Mouse (Mus musculus) gastrocnemius, postnatal 4 days (tissue): ENCODE measurements around the gene Tmcc3. TPM values are rescaled to one million over a fixed set of nuclear protein-coding genes. Genes with fewer than 3 reads are reported as not detected.

ENCODE experiments used
- DNase-seq, 2 experiments: peaks; one replicate each; pipeline ENCODE4 v3.0.0; 2021 to 2022; ENCODE audit warnings: low spot score in 2 of 2, mixed read lengths in 2 of 2
- total RNA-seq, 2 experiments: library from RNA; stranded (reverse); gene quantifications; 2 replicates each; pipeline ENCODE4 v1.2.3; 2021

The Tmcc3 gene
- total RNA-seq, 2 experiments from 2014 or later, result 33.1 to 41.7 TPM

DNA sequence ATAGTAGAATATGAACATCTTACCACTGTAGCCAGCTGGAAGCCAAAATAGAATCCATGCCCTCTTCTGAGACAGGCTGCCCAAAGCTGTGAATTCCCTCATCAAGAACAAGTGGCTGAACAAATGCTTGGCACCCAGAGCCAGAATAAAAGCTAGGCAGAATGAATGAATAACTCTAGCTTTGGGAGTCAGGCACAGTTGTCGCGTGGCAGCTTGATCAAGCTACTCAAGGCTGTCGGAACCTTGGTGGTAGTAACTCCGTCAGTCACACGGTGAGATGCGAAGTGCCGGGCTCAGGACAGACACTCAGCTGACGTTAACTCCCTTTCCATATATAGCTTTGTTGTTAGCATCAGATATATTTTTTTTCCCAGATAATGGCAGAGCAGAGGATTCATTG, 232.2 kb downstream of the Tmcc3 start:
- no peak for DNase-seq

GRCm38 (mm10) chr10:94544803-94545202, 233.1 kb downstream of the Tmcc3 start:
- DNase-seq, result no peak

- peak in 1 of 2 experiments; percentile 30 for DNase-seq
These were observed 233.7 kb downstream of the Tmcc3 start for GRCm38 (mm10) chr10:94545259-94546019.

GRCm38 (mm10) chr10:94546617-94547016, 234.9 kb downstream of the Tmcc3 start:
- no peak for DNase-seq

GRCm38 (mm10) chr10:94549511-94550232, 237.9 kb downstream of the Tmcc3 start:
- DNase-seq, result peak in 1 of 2 experiments; percentile 59

GRCm38 (mm10) chr10:94550649-94551048, 238.9 kb downstream of the Tmcc3 start:
- no peak for DNase-seq

- no peak for DNase-seq
These were observed 239.3 kb downstream of the Tmcc3 start for GRCm38 (mm10) chr10:94551065-94551464.

GRCm38 (mm10) chr10:94551511-94551910, 239.8 kb downstream of the Tmcc3 start:
- no peak for DNase-seq

DNA sequence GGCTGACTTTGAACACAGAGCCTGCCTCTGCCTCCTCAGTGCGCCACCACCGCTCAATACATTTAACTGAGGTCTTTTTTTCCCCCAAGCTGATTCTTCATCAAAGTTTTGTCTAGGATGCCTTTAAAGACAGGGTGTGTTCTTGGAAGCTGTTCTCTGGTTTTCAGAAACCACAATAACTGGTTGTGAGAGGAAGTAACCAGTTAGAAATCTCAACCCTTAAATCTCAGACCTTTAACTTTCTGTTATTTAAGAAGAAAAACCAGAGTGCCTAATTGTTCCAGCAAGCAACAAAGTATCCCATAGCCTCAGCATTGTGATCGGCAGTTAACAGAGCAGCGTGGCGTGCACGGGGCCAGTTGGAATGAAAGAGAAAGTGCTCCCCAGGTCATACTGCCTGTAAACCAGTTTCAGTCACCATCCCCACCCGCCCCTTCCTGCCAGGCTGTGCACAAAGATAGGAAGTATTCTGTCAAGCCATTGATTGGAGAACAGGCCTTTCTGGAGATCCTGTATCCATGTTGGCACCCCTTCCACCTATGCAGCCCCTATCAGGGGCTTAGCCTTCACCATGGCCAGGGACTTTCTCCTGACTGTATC, 240.3 kb downstream of the Tmcc3 start:
- DNase-seq, result no peak

DNA sequence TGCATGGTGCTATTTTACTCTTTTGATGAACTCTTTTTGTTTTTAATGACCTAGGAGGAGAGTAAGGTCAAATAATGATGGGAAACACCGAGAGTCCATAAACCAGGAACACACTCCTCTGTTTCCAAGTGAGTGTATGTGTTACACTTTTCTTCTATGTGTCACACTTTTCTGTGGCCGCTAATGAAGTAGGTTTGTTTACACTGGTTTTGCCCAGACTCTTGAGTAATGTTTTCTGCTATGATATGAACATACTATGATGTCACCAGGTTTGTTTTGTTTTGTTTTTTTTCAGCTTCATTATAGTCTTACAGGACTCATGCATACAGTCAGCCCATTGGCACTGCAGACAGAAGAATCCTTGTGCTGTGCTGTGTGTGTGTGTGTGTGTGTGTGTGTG, 243.6 kb downstream of the Tmcc3 start:
- DNase-seq, result no peak

- DNase-seq, result no peak
These were observed 245.8 kb downstream of the Tmcc3 start for GRCm38 (mm10) chr10:94557428-94558149.

DNA sequence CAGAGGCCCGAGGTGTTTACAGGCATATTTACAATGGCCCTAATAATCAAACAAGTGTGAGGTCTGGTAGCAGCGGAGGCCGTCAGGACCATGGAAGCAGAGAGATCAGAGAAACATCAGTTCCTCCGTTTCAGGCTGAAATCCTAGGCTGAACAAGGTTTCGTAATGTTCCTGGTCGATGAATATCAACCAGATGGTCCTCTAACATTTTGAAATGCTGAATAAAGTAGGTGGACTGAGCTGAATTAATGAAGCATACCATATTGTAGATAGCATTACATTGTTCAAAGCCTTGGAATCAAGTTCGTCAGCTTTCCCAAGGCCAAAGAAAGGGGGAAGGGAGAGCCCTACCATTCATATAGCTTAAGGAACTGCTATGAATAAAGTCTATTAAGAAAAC, 247.1 kb downstream of the Tmcc3 start:
- DNase-seq, result no peak

DNA sequence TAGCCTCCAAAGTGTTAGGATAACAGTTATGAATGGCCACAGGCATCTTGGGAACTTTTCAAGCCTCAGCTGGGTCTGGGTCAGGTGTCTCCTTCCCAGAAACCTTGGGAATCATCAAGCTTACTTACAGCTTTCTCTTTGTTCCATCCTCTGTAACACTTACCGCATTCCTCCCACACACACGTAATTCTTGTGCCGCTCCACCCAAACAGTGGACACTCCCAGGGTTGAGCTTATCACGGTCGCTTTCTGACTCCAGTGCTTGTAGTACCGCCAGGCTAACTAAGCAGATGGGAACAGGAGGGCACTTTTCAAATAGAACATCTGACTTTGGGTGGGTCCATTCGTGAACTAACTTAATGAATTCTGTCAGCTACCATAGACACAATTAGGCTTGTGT, 249.6 kb downstream of the Tmcc3 start:
- no peak for DNase-seq

- DNase-seq, result peak in 1 of 2 experiments; percentile 28
These were observed 250.4 kb downstream of the Tmcc3 start for GRCm38 (mm10) chr10:94562188-94562587.

DNA sequence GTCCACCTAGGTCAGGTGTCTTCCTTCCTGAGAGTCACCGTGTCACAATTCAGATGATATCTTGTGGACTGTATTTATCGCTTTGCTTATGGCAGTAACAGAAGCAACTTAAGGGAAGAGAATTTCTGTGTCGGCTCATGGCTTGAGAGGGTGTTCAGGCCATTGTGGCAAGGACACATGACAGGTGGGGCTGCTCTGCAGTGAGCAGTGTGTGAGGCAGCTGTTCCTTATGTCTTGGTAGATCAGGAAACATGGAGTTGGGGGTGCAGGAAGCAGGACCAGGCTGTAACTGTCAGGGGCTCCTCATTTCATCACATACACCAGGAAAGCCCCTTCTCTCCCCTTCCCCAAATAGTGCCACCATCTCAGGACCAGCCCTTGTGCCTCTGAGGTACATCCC, 251.2 kb downstream of the Tmcc3 start:
- DNase-seq, result no peak

GRCm38 (mm10) chr10:94565410-94566221, 253.9 kb downstream of the Tmcc3 start:
- no peak for DNase-seq

GRCm38 (mm10) chr10:94566222-94566868, 254.6 kb downstream of the Tmcc3 start:
- DNase-seq, result no peak

GRCm38 (mm10) chr10:94567251-94567650, 255.5 kb downstream of the Tmcc3 start:
- no peak for DNase-seq

GRCm38 (mm10) chr10:94567915-94568314, 256.2 kb downstream of the Tmcc3 start:
- no peak for DNase-seq

DNA sequence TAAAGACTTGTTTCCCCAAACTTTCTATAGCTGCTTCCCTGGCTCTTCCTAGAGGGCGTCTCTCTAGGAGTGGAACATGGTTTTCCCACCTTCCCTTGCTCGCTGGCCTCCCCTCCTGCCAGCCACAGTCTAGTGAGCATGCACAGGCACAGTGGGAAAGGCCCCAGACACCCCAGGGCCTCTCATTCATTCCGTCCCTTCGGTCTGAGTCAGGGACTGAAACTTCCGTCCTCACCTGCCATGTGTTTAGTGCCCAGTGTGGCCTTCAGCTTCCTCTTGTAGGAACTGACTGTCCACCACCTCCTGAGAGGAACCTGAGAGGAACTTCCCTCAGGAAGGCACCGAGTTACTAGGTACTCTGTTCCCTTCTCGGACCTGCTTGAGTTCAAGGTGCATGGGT, 257.1 kb downstream of the Tmcc3 start:
- no peak for DNase-seq
